Mouse (Mus musculus) kidney, adult 2 months (tissue): ENCODE results near the gene Cited4. TPM values are rescaled to one million over a fixed set of nuclear protein-coding genes. Genes with fewer than 3 reads are reported as not detected.

ENCODE experiments used
- DNase-seq: peaks from one replicate; pipeline ENCODE4 v3.0.0; 2021
- H3K27ac ChIP-seq: fragments of 200-500 bp; 2 replicates; pipeline ENCODE4 v1.5.1; 2012; ENCODE audit warnings: low read depth, low read length, control low read depth, inconsistent platforms; ENCODE audit not compliant: insufficient read depth
- H3K27me3 ChIP-seq: fragments of 200-500 bp; replicated peaks from 2 replicates; pipeline ENCODE4 v1.6.1; 2012; ENCODE audit warnings: mild to moderate bottlenecking, moderate library complexity, low read length, inconsistent platforms; ENCODE audit not compliant: control insufficient read depth, insufficient read depth
- H3K36me3 ChIP-seq: fragments of 200-500 bp; 2 replicates; pipeline ENCODE4 v1.6.1; 2012; ENCODE audit warnings: mild to moderate bottlenecking, moderate library complexity, low read length, inconsistent platforms; ENCODE audit not compliant: control insufficient read depth, insufficient read depth
- H3K4me1 ChIP-seq: fragments of 200-500 bp; 2 replicates; pipeline ENCODE4 v1.6.1; 2011; ENCODE audit warnings: low read length; ENCODE audit not compliant: control insufficient read depth, insufficient read depth
- H3K4me3 ChIP-seq: fragments of 200-500 bp; 2 replicates; pipeline ENCODE4 v1.5.1; 2011; ENCODE audit warnings: mild to moderate bottlenecking, low read depth, low read length, control low read depth; ENCODE audit not compliant: insufficient read depth
- CTCF ChIP-seq: fragments of 200-500 bp; conservative IDR thresholded peaks from 2 replicates; pipeline ENCODE4 v1.5.1; 2011; ENCODE audit warnings: low read depth, mild to moderate bottlenecking, control low read depth, low read length, moderate library complexity, mixed read lengths; ENCODE audit not compliant: insufficient read depth, insufficient read length
- POLR2A ChIP-seq: fragments of 200-500 bp; IDR thresholded peaks from one replicate; pipeline ENCODE4 v1.6.1; 2011; ENCODE audit warnings: low read depth, low read length, control low read depth
- WGBS: fragments of 180-500 bp; shearing (Covaris S2); methylation state at CpG from one replicate; pipeline ENCODE4 v1.1.7; 2018; 5-methylcytosine and 5-hydroxymethylcytosine counted together
- polyA plus RNA-seq: library from polyadenylated mRNA; depleted of rRNA; stranded (reverse); fragments of >200 nt; gene quantifications from 2 replicates; pipeline ENCODE4 v1.2.3, GENCODE M21; 2012; rRNA removed

The Cited4 gene
- polyA plus RNA-seq, 1 experiment: 5.9 TPM

DNA sequence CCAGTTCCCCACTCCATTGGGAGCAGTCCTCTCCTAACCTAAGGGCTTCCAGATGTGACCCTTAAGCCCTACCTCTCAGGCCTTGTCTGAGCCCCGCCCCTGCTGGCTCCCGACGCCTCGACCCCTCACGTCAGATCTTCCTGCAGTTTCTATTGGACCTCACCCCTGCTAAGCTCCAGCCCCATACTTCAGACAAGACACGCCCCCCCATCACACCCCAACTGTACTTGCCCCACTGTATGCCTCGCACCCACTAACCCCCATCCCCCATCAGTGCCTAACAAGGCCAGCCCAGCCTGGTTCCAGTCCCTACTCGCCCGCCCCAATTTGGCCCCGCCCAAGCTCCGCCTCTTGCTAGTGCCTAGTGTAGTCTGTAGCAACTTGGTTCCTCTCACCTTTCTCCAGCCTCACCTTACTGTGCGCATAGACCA is 49.8 kb downstream of the Cited4 start:
- DNase-seq: peak; percentile 64
- Histone ChIP-seq H3K4me1 (no peaks in the 10 kb centered on the region), H3K4me3 (peak overlapping the region; percentile 44), H3K27me3 (no peaks in the 10 kb centered on the region), H3K27ac (no peak overlapping the region), H3K36me3 (no peaks in the 10 kb centered on the region)
- WGBS: 6% methylated on average over 12 of the region's 12 CpGs
- TF ChIP-seq CTCF: no peak
- TF ChIP-seq POLR2A: no peak

DNA sequence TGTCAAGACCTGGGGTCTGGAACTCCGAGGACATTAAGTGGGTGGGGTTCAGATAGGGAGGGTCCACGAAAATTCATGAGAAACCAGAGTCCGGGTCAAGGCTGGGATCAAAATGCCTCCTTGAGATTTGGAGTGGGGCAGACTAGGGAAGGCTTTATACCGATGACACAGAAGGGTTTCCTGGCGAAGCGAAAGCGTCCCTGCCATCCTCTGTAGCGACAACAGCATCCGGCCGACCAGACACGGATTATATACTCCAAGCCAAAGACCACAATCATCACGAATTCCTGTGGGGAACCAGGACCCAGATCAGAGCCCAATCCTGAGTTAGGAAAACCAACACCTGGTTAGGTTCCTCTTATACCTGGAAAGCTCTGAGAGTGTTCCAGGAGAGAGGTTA is 50.4 kb downstream of the Cited4 start:
- TF ChIP-seq POLR2A: no peak
- TF ChIP-seq CTCF: no peak
- Histone ChIP-seq H3K4me3 (peak overlapping the region; percentile 44; the same call in 1 of the 2 replicates), H3K27me3 (no peaks in the 10 kb centered on the region), H3K36me3 (no peaks in the 10 kb centered on the region), H3K27ac (no peak overlapping the region), H3K4me1 (no peaks in the 10 kb centered on the region)
- DNase-seq: no peak
- WGBS: 29% methylated on average over 12 of the region's 12 CpGs

Other genes starting within 250 kb of the Cited4 start
- gene Slfnl1, start 134.3 kb upstream of the Cited4 start, polyA plus RNA-seq: 0.15 and 0.31 TPM in 2 replicates
- gene Ctps, start 96.3 kb upstream of the Cited4 start, polyA plus RNA-seq: 6.8 and 8.3 TPM in 2 replicates
- gene Gm8439, start 77.8 kb upstream of the Cited4 start, polyA plus RNA-seq: not detected in 2 replicates
- 0.86 and 1.0 TPM in 2 replicates for gene Kcnq4, start 82.0 kb downstream of the Cited4 start, polyA plus RNA-seq
- gene Nfyc, start 165.0 kb downstream of the Cited4 start, polyA plus RNA-seq: 218 and 287 TPM in 2 replicates
- gene Rims3, start 188.2 kb downstream of the Cited4 start, polyA plus RNA-seq: 0.27 and 0.39 TPM in 2 replicates